Mouse (Mus musculus): ENCODE data around the gene Rnf215. TPM values are rescaled to one million over a fixed set of nuclear protein-coding genes. Genes with fewer than 3 reads are reported as not detected.

The Rnf215 gene
- 27.4 and 28.2 TPM in 2 replicates for polyA plus RNA-seq (2015; fragmentation: Nextera tagmentation; extraction: Ambion mirVana)

- 1% methylated on average over 66 of the region's 66 CpGs for WGBS
- ATAC-seq (replicated peaks; ENCODE audit: low FRiP score): peak; percentile 95
- H3K9me3 ChIP-seq (replicated peaks): no peaks in the 10 kb centered on the region
These were observed at the start of gene Rnf215 for GRCm38 (mm10) chr11:4134986-4135935. Gene Rnf215 (plus strand): TSS chr11:4135202.

DNA sequence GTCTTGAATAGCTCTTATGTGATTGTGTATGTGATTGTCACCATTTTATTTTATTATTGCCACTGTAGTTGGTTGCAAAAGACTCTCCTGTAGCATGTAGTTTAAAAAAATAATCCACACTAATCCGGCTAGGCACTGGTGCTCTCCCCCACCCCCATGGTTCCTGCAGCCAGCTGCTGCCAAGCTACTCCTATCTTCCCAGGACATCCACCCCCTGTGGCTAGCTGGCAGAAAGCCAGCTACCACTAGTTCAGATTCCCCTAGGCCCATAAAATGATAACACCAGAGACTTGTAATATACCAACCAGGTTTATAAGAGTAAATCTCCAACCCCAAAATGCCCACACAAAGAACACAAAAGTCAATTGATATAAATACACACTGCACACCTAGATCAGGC, 48.8 kb upstream of the Rnf215 start:
- 71% methylated on average over 1 of the region's 1 CpGs for WGBS
- Histone ChIP-seq H3K4me2 (no peak overlapping the region), H3K27ac (no peak overlapping the region), H3K4me1 (no peaks in the 10 kb centered on the region), H3K9ac (no peak overlapping the region), H3K4me3 (replicated peaks) (no peak overlapping the region), H3K9me3 (replicated peaks) (no peaks in the 10 kb centered on the region), H3K27me3 (no peaks in the 10 kb centered on the region), H3K36me3 (peaks cover 5% of the 10 kb centered on the region)
- ATAC-seq (replicated peaks; ENCODE audit: low FRiP score): no peak

More at GRCm38 (mm10) chr11:4134986-4135935, at the start of gene Rnf215:
- Histone ChIP-seq H3K4me2 (peak within 1 kb of the TSS; percentile 86), H3K27ac (peak within 1 kb of the TSS; percentile 72), H3K9ac (peak within 1 kb of the TSS; percentile 97), H3K27me3 (no peaks in the 10 kb centered on the region), H3K4me3 (replicated peaks) (peak within 1 kb of the TSS; percentile 93), H3K4me1 (peaks cover 14% of the 10 kb centered on the region), H3K36me3 (peaks cover 26% of the 10 kb centered on the region)

- Histone ChIP-seq H3K36me3 (peaks cover 14% of the 10 kb centered on the region), H3K9me3 (replicated peaks) (no peaks in the 10 kb centered on the region), H3K4me3 (replicated peaks) (no peak overlapping the region), H3K4me1 (no peaks in the 10 kb centered on the region), H3K4me2 (no peak overlapping the region), H3K27me3 (no peaks in the 10 kb centered on the region), H3K27ac (no peak overlapping the region), H3K9ac (no peak overlapping the region)
- ATAC-seq (replicated peaks; ENCODE audit: low FRiP score): no peak
- 52% methylated on average over 2 of the region's 2 CpGs for WGBS
These were observed 47.7 kb upstream of the Rnf215 start for GRCm38 (mm10) chr11:4087267-4087666.

DNA sequence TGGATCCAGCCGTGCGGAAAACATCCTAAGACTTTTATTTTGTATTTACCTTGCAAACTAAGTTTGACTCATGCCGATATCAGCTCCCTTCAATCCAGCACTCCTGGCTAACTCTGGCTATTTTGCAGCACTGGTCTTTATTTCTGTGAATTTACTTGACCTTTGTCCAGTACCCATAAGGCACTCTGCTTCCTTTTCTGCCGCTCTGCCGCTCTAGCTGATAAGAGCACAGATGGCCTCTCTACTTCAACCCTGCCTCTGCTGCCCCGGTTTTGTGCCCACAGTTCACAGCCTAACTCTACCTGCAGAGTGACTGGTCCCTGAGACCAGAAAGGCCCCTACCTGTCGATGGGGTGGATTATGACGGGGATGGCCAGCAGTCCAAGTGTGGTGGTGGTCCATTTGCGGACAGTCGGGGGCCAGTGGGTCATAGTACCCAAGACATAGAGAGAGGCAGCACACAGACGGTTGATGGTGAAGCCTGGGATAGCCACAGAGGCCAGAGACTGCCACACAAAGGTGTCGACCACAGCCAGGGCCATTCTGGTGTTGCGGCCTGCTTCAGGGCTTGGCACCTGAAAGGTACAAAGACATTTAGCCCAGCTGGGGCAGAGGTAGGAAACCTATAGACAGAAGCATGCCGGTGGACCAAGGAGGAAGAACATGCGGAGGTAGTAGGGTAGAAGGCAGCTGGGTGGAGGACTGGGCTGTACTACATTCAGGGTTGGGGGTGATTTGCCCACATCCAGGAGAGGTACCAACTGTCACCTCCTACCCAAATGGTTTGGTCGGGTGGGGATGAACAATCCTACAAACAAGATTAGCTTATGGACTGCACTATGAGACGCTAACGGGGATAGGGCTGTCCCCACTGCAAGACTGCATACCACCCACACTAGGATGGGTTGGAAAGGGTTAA, 41.3 kb upstream of the Rnf215 start:
- Histone ChIP-seq H3K27me3 (no peaks in the 10 kb centered on the region), H3K4me1 (peaks cover 39% of the 10 kb centered on the region), H3K27ac (no peak overlapping the region), H3K36me3 (peaks cover 16% of the 10 kb centered on the region), H3K4me2 (peak overlapping the region; percentile 78), H3K9ac (no peak overlapping the region), H3K4me3 (replicated peaks) (peak overlapping the region; percentile 65), H3K9me3 (replicated peaks) (no peaks in the 10 kb centered on the region)
- 84% methylated on average over 18 of the region's 18 CpGs for WGBS
- no peak for ATAC-seq (replicated peaks; ENCODE audit: low FRiP score)

GRCm38 (mm10) chr11:4094378-4095170, 40.4 kb upstream of the Rnf215 start:
- peak overlapping the region; percentile 80 for H3K27ac ChIP-seq

DNA sequence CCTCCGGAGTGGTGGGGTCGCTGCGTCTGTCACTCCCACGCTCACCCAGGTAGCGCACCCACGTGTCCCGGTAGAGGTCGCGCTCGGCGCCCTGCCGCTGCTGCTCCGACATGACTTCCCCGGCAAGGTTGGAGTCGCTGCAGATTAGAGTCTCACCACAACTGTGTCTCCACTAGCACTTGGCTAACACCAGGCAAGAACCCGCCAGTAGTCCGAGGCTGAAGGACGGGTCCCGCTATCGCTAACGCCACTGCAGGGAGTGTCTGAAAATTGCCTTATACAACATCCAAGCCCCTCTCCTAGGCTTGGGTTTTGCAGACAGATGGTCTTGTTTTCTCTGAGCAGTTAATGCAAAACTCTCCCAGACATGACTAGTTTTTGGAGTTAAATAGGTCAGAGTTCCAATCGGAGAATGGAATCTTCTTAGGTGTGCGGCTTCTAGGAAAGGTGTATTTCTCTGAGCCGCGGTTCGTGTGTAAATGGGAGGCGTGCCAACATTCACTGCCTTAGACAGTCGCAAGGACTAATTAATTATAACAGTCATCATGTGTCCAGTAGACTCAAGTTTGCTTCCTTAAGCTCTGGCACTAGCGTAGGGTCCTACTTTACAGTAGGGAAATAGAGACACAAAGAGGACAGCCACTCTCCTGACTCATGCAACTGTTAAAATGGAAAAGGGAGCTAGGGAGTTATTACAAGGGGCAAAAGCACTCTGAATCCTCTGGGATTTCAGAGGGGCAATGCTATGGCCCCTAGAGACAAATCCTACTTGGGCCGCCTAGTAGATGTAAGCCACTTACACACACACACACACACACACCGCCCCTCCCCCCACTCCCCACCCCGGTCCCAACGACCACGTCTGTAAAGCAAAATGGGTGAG, 39.6 kb upstream of the Rnf215 start, which contains the start of gene Mtfp1:
Gene Mtfp1 (minus strand): TSS at position 275 of the 883 bp plus-strand sequence.
- Histone ChIP-seq H3K36me3 (peaks cover 16% of the 10 kb centered on the region), H3K27me3 (no peaks in the 10 kb centered on the region), H3K9ac (peak within 1 kb of the TSS; percentile 62), H3K4me2 (peak within 1 kb of the TSS; percentile 78), H3K4me1 (peaks cover 39% of the 10 kb centered on the region), H3K9me3 (replicated peaks) (no peaks in the 10 kb centered on the region), H3K4me3 (replicated peaks) (peak within 1 kb of the TSS; percentile 65), H3K27ac (peak within 1 kb of the TSS; percentile 80)
- peak; percentile 19 for ATAC-seq (replicated peaks; ENCODE audit: low FRiP score)
- 6% methylated on average over 34 of the region's 34 CpGs for WGBS

More at GRCm38 (mm10) chr11:4094378-4095170, 40.4 kb upstream of the Rnf215 start:
- WGBS: 6% methylated on average over 23 of the region's 24 CpGs
- ATAC-seq (replicated peaks; ENCODE audit: low FRiP score): 0 out of 2 replicates have a peak, but pooled peaks have one; percentile 9
- Histone ChIP-seq H3K27me3 (no peaks in the 10 kb centered on the region), H3K4me1 (peaks cover 39% of the 10 kb centered on the region), H3K4me3 (replicated peaks) (peak overlapping the region; percentile 65), H3K9me3 (replicated peaks) (no peaks in the 10 kb centered on the region), H3K9ac (peak overlapping the region; percentile 62), H3K4me2 (peak overlapping the region; percentile 78), H3K36me3 (peaks cover 16% of the 10 kb centered on the region)

- Histone ChIP-seq H3K36me3 (peaks cover 10% of the 10 kb centered on the region), H3K4me2 (peak overlapping the region; percentile 78), H3K4me1 (peaks cover 39% of the 10 kb centered on the region), H3K9ac (peak overlapping the region; percentile 63), H3K9me3 (replicated peaks) (no peaks in the 10 kb centered on the region), H3K4me3 (replicated peaks) (peak overlapping the region; percentile 65), H3K27me3 (no peaks in the 10 kb centered on the region), H3K27ac (peak overlapping the region; percentile 80)
- 2% methylated on average over 45 of the region's 45 CpGs for WGBS
- peak; percentile 96 for ATAC-seq (replicated peaks; ENCODE audit: low FRiP score)
These were observed 38.7 kb upstream of the Rnf215 start for GRCm38 (mm10) chr11:4096054-4096984.

DNA sequence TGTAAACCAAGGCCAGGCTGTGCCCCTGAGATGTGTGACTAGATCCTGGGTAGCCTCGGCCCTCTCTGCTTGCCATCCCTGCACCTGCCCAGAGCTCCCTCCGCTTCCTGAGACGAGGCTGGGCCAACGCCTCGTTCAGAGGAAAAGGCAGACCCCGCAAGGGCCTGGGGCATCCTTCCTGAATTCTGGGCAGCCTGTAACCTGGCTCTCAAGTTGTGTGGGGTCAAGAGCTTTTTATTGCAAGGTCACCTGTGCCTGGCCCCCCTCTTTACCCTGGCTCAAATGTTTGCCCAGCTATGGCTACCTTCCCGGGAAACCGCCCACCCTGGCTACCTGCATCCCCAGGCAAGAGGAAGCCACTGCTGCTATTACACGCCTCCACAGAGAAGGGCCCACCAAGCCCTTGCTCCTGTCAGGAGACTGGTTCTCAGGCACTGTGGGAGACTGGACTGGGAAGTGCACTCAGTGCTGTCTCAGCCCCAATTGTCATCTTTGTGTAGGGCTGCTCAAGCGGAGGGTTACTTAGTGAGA, 37.8 kb upstream of the Rnf215 start:
- H3K4me1 ChIP-seq: peaks cover 39% of the 10 kb centered on the region
- ATAC-seq (replicated peaks; ENCODE audit: low FRiP score): peak; percentile 13; the same call in 1 of the 2 replicates
- H3K36me3 ChIP-seq: 0 out of 2 replicates have a peak, but pooled peaks cover 3% of the 10 kb centered on the region
- H3K27me3 ChIP-seq: no peaks in the 10 kb centered on the region
- H3K4me3 ChIP-seq (replicated peaks): peak overlapping the region; percentile 65
- H3K9ac ChIP-seq: peak overlapping the region; percentile 63
- H3K4me2 ChIP-seq: peak overlapping the region; percentile 78
- H3K9me3 ChIP-seq (replicated peaks): no peaks in the 10 kb centered on the region
- WGBS: 23% methylated on average over 10 of the region's 10 CpGs
- peak overlapping the region; percentile 80 for H3K27ac ChIP-seq

DNA sequence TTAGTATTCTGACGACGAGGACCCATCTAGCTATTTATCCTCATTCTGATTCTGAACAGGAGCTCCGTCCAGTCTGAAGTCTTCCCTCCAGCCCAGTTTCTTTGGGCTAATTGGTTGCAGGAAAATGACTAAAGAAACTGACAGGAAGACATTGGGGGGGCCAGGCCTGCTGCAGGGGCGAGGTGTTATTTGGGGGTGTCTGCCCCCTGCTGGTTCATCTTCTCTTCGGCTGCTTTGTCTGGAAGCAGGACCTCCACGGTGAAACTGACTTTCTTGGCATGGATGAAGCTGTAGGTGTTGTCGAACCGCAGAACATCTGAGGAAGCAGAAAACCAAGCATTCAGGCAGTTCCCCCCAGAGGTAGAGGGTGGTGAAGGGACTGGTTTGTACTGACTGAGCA, 36.9 kb upstream of the Rnf215 start:
- Histone ChIP-seq H3K9me3 (replicated peaks) (no peaks in the 10 kb centered on the region), H3K36me3 (no peaks in the 10 kb centered on the region), H3K27me3 (no peaks in the 10 kb centered on the region), H3K9ac (no peak overlapping the region), H3K4me2 (no peak overlapping the region), H3K4me3 (replicated peaks) (no peak overlapping the region), H3K4me1 (peaks cover 39% of the 10 kb centered on the region), H3K27ac (no peak overlapping the region)
- 70% methylated on average over 8 of the region's 8 CpGs for WGBS
- no peak for ATAC-seq (replicated peaks; ENCODE audit: low FRiP score)
